Mouse (Mus musculus) olfactory bulb, adult 2 months (tissue): ENCODE data around the gene Anks1b. TPM values are rescaled to one million over a fixed set of nuclear protein-coding genes. Genes with fewer than 3 reads are reported as not detected.

Experiments
- H3K27ac ChIP-seq: fragments of 200-500 bp; 2 replicates; pipeline ENCODE4 v1.5.1; 2012; ENCODE audit warnings: low read depth, low read length; ENCODE audit not compliant: insufficient read depth
- H3K4me1 ChIP-seq: fragments of 200-500 bp; 2 replicates; pipeline ENCODE4 v1.6.1; 2012; ENCODE audit warnings: low read length; ENCODE audit not compliant: control insufficient read depth, insufficient read depth
- H3K4me3 ChIP-seq: fragments of 200-500 bp; 2 replicates; pipeline ENCODE4 v1.5.1; 2012; ENCODE audit warnings: mild to moderate bottlenecking, low read depth, low read length, moderate library complexity; ENCODE audit not compliant: insufficient read depth
- CTCF ChIP-seq: fragments of 200-500 bp; IDR thresholded peaks from 2 replicates; pipeline ENCODE4 v1.5.1; 2012; ENCODE audit warnings: low read depth, mild to moderate bottlenecking, low read length, moderate library complexity; ENCODE audit not compliant: insufficient read depth
- POLR2A ChIP-seq: fragments of 200-500 bp; IDR thresholded peaks from 2 replicates; pipeline ENCODE4 v1.6.1; 2012; ENCODE audit warnings: mild to moderate bottlenecking, low read depth, low read length, moderate library complexity; ENCODE audit not compliant: insufficient read depth
- WGBS: fragments of 180-500 bp; shearing (Covaris S2); methylation state at CpG from one replicate; pipeline ENCODE4 v1.1.7; 2018; 5-methylcytosine and 5-hydroxymethylcytosine counted together
- polyA plus RNA-seq: library from polyadenylated mRNA; stranded (reverse); fragments of >200 nt; gene quantifications from 2 replicates; pipeline ENCODE4 v1.2.4, GENCODE M21; 2012; ENCODE audit warnings: low replicate concordance; ENCODE audit not compliant: missing spikeins, insufficient read depth, insufficient read length

Gene Anks1b
- polyA plus RNA-seq, 1 experiment: not detected

GRCm38 (mm10) chr10:90210044-90210443, 336.7 kb downstream of the Anks1b start:
- Histone ChIP-seq H3K27ac (no peak overlapping the region), H3K4me1 (no peaks in the 10 kb centered on the region), H3K4me3 (no peak overlapping the region)
- TF ChIP-seq CTCF: no peak
- TF ChIP-seq POLR2A: no peak
- WGBS: 95% methylated on average over 6 of the region's 6 CpGs

GRCm38 (mm10) chr10:90220470-90220869, 347.2 kb downstream of the Anks1b start:
- no peaks in the 10 kb centered on the region for H3K4me1 ChIP-seq
- no peak overlapping the region for H3K27ac ChIP-seq
- H3K4me3 ChIP-seq: no peak overlapping the region
- 73% methylated on average over 3 of the region's 3 CpGs for WGBS
- TF ChIP-seq POLR2A (no peak), CTCF (no peak)

GRCm38 (mm10) chr10:90222793-90223495, 349.6 kb downstream of the Anks1b start:
- TF ChIP-seq CTCF (no peak), POLR2A (no peak)
- Histone ChIP-seq H3K4me3 (no peak overlapping the region), H3K4me1 (no peaks in the 10 kb centered on the region), H3K27ac (no peak overlapping the region)
- WGBS: 92% methylated on average over 3 of the region's 3 CpGs

GRCm38 (mm10) chr10:90235273-90235672, 362.0 kb downstream of the Anks1b start:
- no peaks in the 10 kb centered on the region for H3K4me1 ChIP-seq
- 82% methylated on average over 3 of the region's 3 CpGs for WGBS
- TF ChIP-seq CTCF: no peak
- no peak for TF ChIP-seq POLR2A
- H3K27ac ChIP-seq: no peak overlapping the region
- no peak overlapping the region for H3K4me3 ChIP-seq

- TF ChIP-seq CTCF: no peak
- no peak for TF ChIP-seq POLR2A
- no peaks in the 10 kb centered on the region for H3K4me1 ChIP-seq
- 95% methylated on average over 3 of the region's 3 CpGs for WGBS
- H3K4me3 ChIP-seq: no peak overlapping the region
- no peak overlapping the region for H3K27ac ChIP-seq
Observed at GRCm38 (mm10) chr10:90237290-90237689, 364.0 kb downstream of the Anks1b start.

DNA sequence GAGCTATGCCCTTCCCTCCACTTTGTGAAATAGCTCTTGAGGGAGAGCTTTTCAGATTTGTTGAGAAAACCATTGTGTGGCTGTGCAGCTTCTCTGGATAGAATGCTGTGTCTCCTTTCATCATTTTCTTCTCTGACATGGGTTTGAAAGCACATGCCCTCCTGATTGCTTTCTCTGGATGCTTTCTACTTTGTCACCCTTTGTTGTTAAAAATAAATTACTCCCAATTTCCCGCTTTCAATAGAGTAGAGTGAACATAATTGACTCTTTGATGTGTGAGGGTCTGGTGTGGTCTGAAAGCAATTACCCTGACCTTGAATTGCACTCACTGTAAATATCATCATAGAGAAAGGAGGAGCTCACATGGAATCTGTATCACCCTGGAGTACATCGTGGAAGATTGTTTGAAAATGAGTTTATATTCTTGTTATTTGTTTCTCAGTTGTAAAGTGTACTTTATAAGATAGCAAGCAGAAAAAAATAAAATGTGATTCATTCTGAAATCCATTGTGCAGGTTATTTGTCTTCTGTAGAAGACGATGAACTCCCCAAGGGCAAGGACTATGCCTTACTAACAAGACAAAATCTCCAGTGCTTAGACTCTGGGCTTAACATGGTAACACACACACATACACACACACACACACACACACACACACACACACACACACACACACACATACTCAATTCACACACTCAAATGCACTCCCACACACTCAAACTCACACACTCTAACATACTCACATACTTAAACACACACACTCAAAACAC, 385.8 kb downstream of the Anks1b start:
- H3K4me3 ChIP-seq: no peak overlapping the region
- no peaks in the 10 kb centered on the region for H3K4me1 ChIP-seq
- WGBS: 54% methylated on average over 3 of the region's 3 CpGs
- TF ChIP-seq POLR2A (no peak), CTCF (no peak)
- H3K27ac ChIP-seq: no peak overlapping the region

- Histone ChIP-seq H3K4me3 (no peak overlapping the region), H3K4me1 (no peaks in the 10 kb centered on the region), H3K27ac (no peak overlapping the region)
- 73% methylated on average over 1 of the region's 1 CpGs for WGBS
- TF ChIP-seq CTCF (no peak), POLR2A (no peak)
Observed at GRCm38 (mm10) chr10:90271321-90271720, 398.0 kb downstream of the Anks1b start.

DNA sequence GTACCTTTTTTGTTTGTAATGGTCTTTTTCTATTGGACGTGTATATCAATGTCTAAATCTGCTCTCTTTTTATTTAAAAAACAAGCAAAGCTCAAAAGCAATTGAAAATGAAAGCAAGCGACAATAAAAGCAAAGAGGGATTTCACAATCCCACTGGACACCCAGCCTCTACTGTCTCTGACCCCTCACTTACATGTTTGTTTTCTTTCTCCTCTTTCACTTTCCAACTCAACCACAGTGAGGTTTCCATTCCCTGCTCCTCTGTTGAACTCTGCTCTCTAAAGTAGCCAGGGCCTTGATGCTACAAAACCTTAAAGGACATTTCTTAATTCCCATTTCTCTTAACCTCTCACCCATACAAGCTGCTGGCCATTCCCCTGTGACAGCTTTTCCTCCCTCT, 400.0 kb downstream of the Anks1b start:
- WGBS: 85% methylated on average over 2 of the region's 2 CpGs
- Histone ChIP-seq H3K4me3 (no peak overlapping the region), H3K27ac (no peak overlapping the region), H3K4me1 (no peaks in the 10 kb centered on the region)
- no peak for TF ChIP-seq CTCF
- no peak for TF ChIP-seq POLR2A

GRCm38 (mm10) chr10:90286589-90286988, 413.3 kb downstream of the Anks1b start:
- 100% methylated on average over 1 of the region's 1 CpGs for WGBS
- TF ChIP-seq CTCF (no peak), POLR2A (no peak)

More at GRCm38 (mm10) chr10:90286589-90286988, 413.3 kb downstream of the Anks1b start:
- Histone ChIP-seq H3K4me3 (no peak overlapping the region), H3K27ac (no peak overlapping the region), H3K4me1 (no peaks in the 10 kb centered on the region)
